In genomic region chr6:97622236-97622635, GRCm38 (mm10) we compare ENCODE assay signal across 27 mouse cellular contexts. TPM values are rescaled to one million over a fixed set of nuclear protein-coding genes. Genes with fewer than 3 reads are reported as not detected.
DNase-seq lines count a peak whose midpoint lies in the region; ATAC-seq and TF ChIP-seq lines count a peak whose summit lies in the region.
"Had no signal": no experiment of that assay in that cellular context is flagged by ENCODE, and none has a peak within 500 bp of the region (broad histone marks: within the 10 kb centered on the region; RNA-seq: fewer than 3 reads in every experiment).

No protein-coding gene starts in this region.

- TF ChIP-seq POLR2A in lung, adult 2 months (IDR thresholded peaks at IDR 0.05; ENCODE audit: borderline replicate concordance, extremely low read depth, low read depth, low read length): no peak

- H3K4me3 ChIP-seq in forebrain, embryonic 14.5 days (ENCODE audit: low read depth, low read length): no peak overlapping the region
- no peak overlapping the region for H3K4me3 ChIP-seq in forebrain, embryonic 10.5 days
- H3K4me3 ChIP-seq in forebrain, postnatal 0 days (ENCODE audit: low read depth, low read length): no peak overlapping the region
- H3K4me3 ChIP-seq in forebrain, embryonic 11.5 days (ENCODE audit: low read depth, low read length): no peak overlapping the region
- no peak overlapping the region for H3K4me3 ChIP-seq in lung, embryonic 14.5 days (ENCODE audit: low read depth, low read length)
- no peak overlapping the region for H3K4me3 ChIP-seq in lung, adult 2 months (replicated peaks; ENCODE audit: extremely low read depth, low read depth, low read length)
- H3K4me3 ChIP-seq: embryonic facial prominence, embryonic 13.5 days; erythroblast, embryonic 14.5 days; gastrocnemius, adult 2 months; heart, embryonic 10.5 days; heart, embryonic 13.5 days had no signal

- H3K36me3 ChIP-seq in forebrain, embryonic 14.5 days (ENCODE audit: control insufficient read depth, insufficient read depth, low read length): no peaks in the 10 kb centered on the region
- H3K36me3 ChIP-seq in forebrain, embryonic 10.5 days (replicated peaks): no peaks in the 10 kb centered on the region
- no peaks in the 10 kb centered on the region for H3K36me3 ChIP-seq in forebrain, postnatal 0 days (ENCODE audit: insufficient read depth)
- no peaks in the 10 kb centered on the region for H3K36me3 ChIP-seq in forebrain, embryonic 11.5 days (ENCODE audit: control insufficient read depth, insufficient read depth, low read length)
- H3K36me3 ChIP-seq in lung, embryonic 14.5 days (ENCODE audit: insufficient read depth): no peaks in the 10 kb centered on the region
- H3K36me3 ChIP-seq: embryonic facial prominence, embryonic 13.5 days; heart, embryonic 10.5 days; heart, embryonic 13.5 days had no signal

- DNase-seq in forebrain, embryonic 14.5 days (ENCODE audit: low spot score): peak; percentile 55
- no peak for DNase-seq in forebrain, embryonic 10.5 days (ENCODE audit: extremely low spot score, low spot score)
- DNase-seq in forebrain, postnatal 0 days: peak; percentile 30
- no peak for DNase-seq in forebrain, embryonic 11.5 days (ENCODE audit: low spot score)
- DNase-seq in lung, embryonic 14.5 days: peak; percentile 59
- no peak for DNase-seq in lung, adult 2 months
- no peak for DNase-seq in ovary, adult 18-20 months (ENCODE audit: low spot score)
- DNase-seq: adrenal gland, postnatal 10 days; adrenal gland, postnatal 36 days; cerebellum, adult 11 months; cerebellum, adult 2 months; cerebellum, adult 9-11 months; cerebellum, postnatal 25 days; gastrocnemius, adult 2 months; gastrocnemius, postnatal 14 days; heart, adult 18-20 months; heart, postnatal 14 days; heart, postnatal 4 days had no signal

- H3K4me1 ChIP-seq in forebrain, embryonic 14.5 days (ENCODE audit: control insufficient read depth, insufficient read depth, low read length): peaks cover 3% of the 10 kb centered on the region; the same call in 1 of the 2 replicates
- H3K4me1 ChIP-seq in forebrain, embryonic 10.5 days: peaks cover 18% of the 10 kb centered on the region
- no peaks in the 10 kb centered on the region for H3K4me1 ChIP-seq in forebrain, postnatal 0 days (ENCODE audit: insufficient read depth)
- H3K4me1 ChIP-seq in forebrain, embryonic 11.5 days (replicated peaks; ENCODE audit: control insufficient read depth, insufficient read depth, low read length): no peaks in the 10 kb centered on the region; the same call in 1 of the 2 replicates
- no peaks in the 10 kb centered on the region for H3K4me1 ChIP-seq in lung, embryonic 14.5 days (ENCODE audit: insufficient read depth)
- H3K4me1 ChIP-seq in lung, adult 2 months (ENCODE audit: control insufficient read depth, insufficient read depth, low read length): no peaks in the 10 kb centered on the region

- no peak for TF ChIP-seq CTCF in forebrain, postnatal 0 days (IDR thresholded peaks at IDR 0.05; ENCODE audit: low read depth)
- TF ChIP-seq CTCF in lung, embryonic 14.5 days (IDR thresholded peaks at IDR 0.05; ENCODE audit: low read depth): no peak
- TF ChIP-seq CTCF in lung, adult 2 months (IDR thresholded peaks at IDR 0.05; ENCODE audit: insufficient read depth, low read length): no peak

- no peaks in the 10 kb centered on the region for H3K27me3 ChIP-seq in forebrain, embryonic 14.5 days (replicated peaks; ENCODE audit: control insufficient read depth, insufficient read depth, low read length)
- H3K27me3 ChIP-seq in forebrain, embryonic 10.5 days (ENCODE audit: poor library complexity, severe bottlenecking): peaks cover 16% of the 10 kb centered on the region
- H3K27me3 ChIP-seq in forebrain, postnatal 0 days (ENCODE audit: insufficient read depth, low read length): no peaks in the 10 kb centered on the region
- no peaks in the 10 kb centered on the region; the same call in 1 of the 2 replicates for H3K27me3 ChIP-seq in forebrain, embryonic 11.5 days (ENCODE audit: control insufficient read depth, insufficient read depth, low read length)
- H3K27me3 ChIP-seq in lung, embryonic 14.5 days (ENCODE audit: insufficient read depth, low read length): peaks cover 7% of the 10 kb centered on the region; the same call in 1 of the 2 replicates

- no peak for ATAC-seq in forebrain, embryonic 14.5 days
- no peak for ATAC-seq in forebrain, postnatal 0 days
- no peak for ATAC-seq in forebrain, embryonic 11.5 days (replicated peaks; ENCODE audit: low FRiP score)
- no peak for ATAC-seq in lung, embryonic 14.5 days (ENCODE audit: insufficient read depth)
- ATAC-seq: activated CD4-positive, CD25-positive, alpha-beta regulatory T cell, adult 4 months; hindbrain, postnatal 0 days; inflammation-experienced regulatory T-cells, adult 6 months; intestine, postnatal 0 days had no signal

- H3K9ac ChIP-seq in forebrain, embryonic 14.5 days (ENCODE audit: low read length): no peak overlapping the region
- H3K9ac ChIP-seq in forebrain, postnatal 0 days: no peak overlapping the region
- no peak overlapping the region for H3K9ac ChIP-seq in forebrain, embryonic 11.5 days (ENCODE audit: low read length)
- H3K9ac ChIP-seq in lung, embryonic 14.5 days: no peak overlapping the region
- H3K9ac ChIP-seq: embryonic facial prominence, embryonic 13.5 days; heart, embryonic 13.5 days; hindbrain, embryonic 14.5 days had no signal

- WGBS in forebrain, embryonic 14.5 days: 54% methylated on average over 5 of the region's 5 CpGs
- 74% methylated on average over 5 of the region's 5 CpGs for WGBS in forebrain, embryonic 10.5 days
- WGBS in forebrain, postnatal 0 days: 33% methylated on average over 5 of the region's 5 CpGs
- 78% methylated on average over 5 of the region's 5 CpGs for WGBS in forebrain, embryonic 11.5 days
- WGBS in lung, embryonic 14.5 days: 44% methylated on average over 5 of the region's 5 CpGs
- WGBS in lung, adult 2 months: 61% methylated on average over 5 of the region's 5 CpGs

- no peak overlapping the region for H3K27ac ChIP-seq in forebrain, embryonic 14.5 days (ENCODE audit: low read depth, low read length)
- H3K27ac ChIP-seq in forebrain, embryonic 10.5 days: no peak overlapping the region
- H3K27ac ChIP-seq in forebrain, postnatal 0 days (ENCODE audit: low read depth, low read length): no peak overlapping the region
- H3K27ac ChIP-seq in forebrain, embryonic 11.5 days (ENCODE audit: low read depth, low read length): no peak overlapping the region
- H3K27ac ChIP-seq in lung, embryonic 14.5 days (ENCODE audit: low read depth): no peak overlapping the region
- H3K27ac ChIP-seq: embryonic facial prominence, embryonic 13.5 days; gastrocnemius, adult 2 months; heart, embryonic 10.5 days; heart, embryonic 13.5 days; hindbrain, embryonic 14.5 days; hindbrain, postnatal 0 days had no signal

- no peak overlapping the region for H3K4me2 ChIP-seq in forebrain, embryonic 14.5 days (ENCODE audit: low read length)
- no peak overlapping the region for H3K4me2 ChIP-seq in forebrain, postnatal 0 days (ENCODE audit: low read depth)
- no peak overlapping the region for H3K4me2 ChIP-seq in forebrain, embryonic 11.5 days (ENCODE audit: low read depth, low read length, severe bottlenecking)
- no peak overlapping the region for H3K4me2 ChIP-seq in lung, embryonic 14.5 days
- H3K4me2 ChIP-seq: embryonic facial prominence, embryonic 13.5 days; heart, embryonic 13.5 days; hindbrain, embryonic 14.5 days had no signal

- no peaks in the 10 kb centered on the region for H3K9me3 ChIP-seq in forebrain, embryonic 14.5 days (replicated peaks; ENCODE audit: control insufficient read depth, low read length)
- no peaks in the 10 kb centered on the region for H3K9me3 ChIP-seq in forebrain, embryonic 10.5 days
- H3K9me3 ChIP-seq in forebrain, postnatal 0 days (ENCODE audit: low read length): no peaks in the 10 kb centered on the region
- H3K9me3 ChIP-seq in forebrain, embryonic 11.5 days (ENCODE audit: control insufficient read depth, low read length): no peaks in the 10 kb centered on the region
- no peaks in the 10 kb centered on the region for H3K9me3 ChIP-seq in lung, embryonic 14.5 days (ENCODE audit: low read depth, low read length)
- H3K9me3 ChIP-seq: embryonic facial prominence, embryonic 13.5 days; heart, embryonic 10.5 days; heart, embryonic 13.5 days had no signal

RNA-seq across cellular contexts. Expression of gene Frmd4b, which starts 4.9 kb away (rescaled TPM):
- polyA plus RNA-seq in forebrain, embryonic 14.5 days (2014; fragmentation: Nextera tagmentation; extraction: Ambion mirVana): 38.2 and 39.9 TPM in 2 replicates
- polyA plus RNA-seq in forebrain, embryonic 10.5 days (2016; fragmentation: Nextera tagmentation; extraction: Ambion mirVana): 19.6 and 21.2 TPM in 2 replicates
- total RNA-seq in forebrain, postnatal 0 days (2014; rRNA removed): 32.0 and 43.7 TPM in 2 replicates
- polyA plus RNA-seq in forebrain, postnatal 0 days (2015; fragmentation: Nextera tagmentation; extraction: Ambion mirVana): 16.3 and 17.0 TPM in 2 replicates
- polyA plus RNA-seq in forebrain, embryonic 11.5 days (2014; fragmentation: Nextera tagmentation; extraction: Ambion mirVana): 35.7 and 38.6 TPM in 2 replicates
- polyA plus RNA-seq in lung, embryonic 14.5 days (2014; fragmentation: Nextera tagmentation; extraction: Ambion mirVana): 19.5 and 20.8 TPM in 2 replicates
- 15.3 and 22.3 TPM in 2 replicates for polyA plus RNA-seq in lung, adult 2 months (2012; rRNA removed)
- polyA plus RNA-seq: erythroblast, embryonic 14.5 days had no signal

Comparison
In these comparisons a context has a peak if more than half of its experiments do, and no peak if none do; other contexts are left out.
1. DNase-seq: peak in forebrain, embryonic 14.5 days (single experiment), forebrain, postnatal 0 days (single experiment) and lung, embryonic 14.5 days (single experiment); none in forebrain, embryonic 10.5 days (single experiment), forebrain, embryonic 11.5 days (single experiment), lung, adult 2 months (single experiment) and ovary, adult 18-20 months (single experiment).